Mouse (Mus musculus) bone marrow macrophage, adult 2 months (primary cell): ENCODE results near the gene Grm8. TPM values are rescaled to one million over a fixed set of nuclear protein-coding genes. Genes with fewer than 3 reads are reported as not detected.

Experiments
- H3K27ac ChIP-seq: 2 replicates; pipeline ENCODE4 v1.5.1; 2012; ENCODE audit warnings: low read depth, low read length; ENCODE audit not compliant: insufficient read depth
- H3K4me1 ChIP-seq: 2 replicates; pipeline ENCODE4 v1.6.1; 2012; ENCODE audit warnings: low read length; ENCODE audit not compliant: control insufficient read depth, insufficient read depth
- H3K4me3 ChIP-seq: 2 replicates; pipeline ENCODE4 v1.5.1; 2012; ENCODE audit warnings: mild to moderate bottlenecking, low read length, moderate library complexity; ENCODE audit not compliant: insufficient read depth
- CTCF ChIP-seq: IDR thresholded peaks from 2 replicates; pipeline ENCODE4 v1.5.1; 2012; ENCODE audit warnings: low read depth, mild to moderate bottlenecking, low read length, moderate library complexity
- POLR2A ChIP-seq: IDR thresholded peaks from 2 replicates; pipeline ENCODE4 v1.6.1; 2012; ENCODE audit warnings: mild to moderate bottlenecking, low read depth, low read length, borderline replicate concordance
- polyA plus RNA-seq: library from polyadenylated mRNA; stranded (reverse); fragments of >200 nt; gene quantifications from 2 replicates; pipeline ENCODE4 v1.2.4, GENCODE M21; 2012; ENCODE audit not compliant: missing spikeins, insufficient read depth, insufficient read length

Gene Grm8
- polyA plus RNA-seq, 1 experiment = not detected

GRCm38 (mm10) chr6:27689382-27689781 lies 445.6 kb downstream of the Grm8 start:
- H3K27ac ChIP-seq = no peak overlapping the region
- TF ChIP-seq CTCF (no peak), POLR2A (no peak)

GRCm38 (mm10) chr6:27661747-27662435 lies 473.1 kb downstream of the Grm8 start:
- Histone ChIP-seq H3K4me3 (no peak overlapping the region), H3K27ac (no peak overlapping the region), H3K4me1 (no peaks in the 10 kb centered on the region)
- TF ChIP-seq POLR2A = no peak

More at GRCm38 (mm10) chr6:27689382-27689781, 445.6 kb downstream of the Grm8 start:
- Histone ChIP-seq H3K4me1 (no peaks in the 10 kb centered on the region), H3K4me3 (no peak overlapping the region)

GRCm38 (mm10) chr6:27657520-27657919 lies 477.5 kb downstream of the Grm8 start:
- H3K4me3 ChIP-seq = no peak overlapping the region
- H3K4me1 ChIP-seq = no peaks in the 10 kb centered on the region
- TF ChIP-seq POLR2A = no peak
- no peak for TF ChIP-seq CTCF
- no peak overlapping the region for H3K27ac ChIP-seq

GRCm38 (mm10) chr6:27646503-27646902 lies 488.5 kb downstream of the Grm8 start:
- no peaks in the 10 kb centered on the region for H3K4me1 ChIP-seq
- TF ChIP-seq CTCF (no peak), POLR2A (no peak)
- no peak overlapping the region for H3K27ac ChIP-seq
- no peak overlapping the region for H3K4me3 ChIP-seq

GRCm38 (mm10) chr6:27645054-27645453 lies 489.9 kb downstream of the Grm8 start:
- Histone ChIP-seq H3K4me1 (no peaks in the 10 kb centered on the region), H3K4me3 (no peak overlapping the region), H3K27ac (no peak overlapping the region)
- TF ChIP-seq POLR2A (no peak), CTCF (no peak)

GRCm38 (mm10) chr6:27635898-27636297 lies 499.1 kb downstream of the Grm8 start:
- Histone ChIP-seq H3K4me1 (no peaks in the 10 kb centered on the region), H3K4me3 (no peak overlapping the region), H3K27ac (no peak overlapping the region)
- TF ChIP-seq CTCF (no peak), POLR2A (no peak)

GRCm38 (mm10) chr6:27617472-27617871 lies 517.5 kb downstream of the Grm8 start:
- Histone ChIP-seq H3K4me3 (no peak overlapping the region), H3K27ac (no peak overlapping the region)
- no peak for TF ChIP-seq CTCF
- TF ChIP-seq POLR2A = no peak

GRCm38 (mm10) chr6:27580485-27580884 lies 554.5 kb downstream of the Grm8 start:
- H3K4me3 ChIP-seq = no peak overlapping the region
- TF ChIP-seq CTCF (no peak), POLR2A (no peak)
- no peaks in the 10 kb centered on the region for H3K4me1 ChIP-seq
- H3K27ac ChIP-seq = no peak overlapping the region

More at GRCm38 (mm10) chr6:27617472-27617871, 517.5 kb downstream of the Grm8 start:
- H3K4me1 ChIP-seq = no peaks in the 10 kb centered on the region

GRCm38 (mm10) chr6:27545516-27545915 lies 589.5 kb downstream of the Grm8 start:
- H3K4me1 ChIP-seq = no peaks in the 10 kb centered on the region
- no peak overlapping the region for H3K27ac ChIP-seq
- TF ChIP-seq POLR2A (no peak), CTCF (no peak)
- no peak overlapping the region for H3K4me3 ChIP-seq

GRCm38 (mm10) chr6:27517620-27518019 lies 617.4 kb downstream of the Grm8 start:
- TF ChIP-seq CTCF (no peak), POLR2A (no peak)
- no peak overlapping the region for H3K4me3 ChIP-seq
- H3K4me1 ChIP-seq = no peaks in the 10 kb centered on the region
- H3K27ac ChIP-seq = no peak overlapping the region
